Mouse (Mus musculus) cerebral cortex, adult 2 months (tissue): Measurements from ENCODE around the gene Fyn.

Source experiments
- WGBS: fragments of 180-500 bp; shearing (Covaris S2); methylation state at CpG from one replicate; pipeline ENCODE4 v1.1.7; 2018; 5-methylcytosine and 5-hydroxymethylcytosine counted together

Fyn gene

DNA sequence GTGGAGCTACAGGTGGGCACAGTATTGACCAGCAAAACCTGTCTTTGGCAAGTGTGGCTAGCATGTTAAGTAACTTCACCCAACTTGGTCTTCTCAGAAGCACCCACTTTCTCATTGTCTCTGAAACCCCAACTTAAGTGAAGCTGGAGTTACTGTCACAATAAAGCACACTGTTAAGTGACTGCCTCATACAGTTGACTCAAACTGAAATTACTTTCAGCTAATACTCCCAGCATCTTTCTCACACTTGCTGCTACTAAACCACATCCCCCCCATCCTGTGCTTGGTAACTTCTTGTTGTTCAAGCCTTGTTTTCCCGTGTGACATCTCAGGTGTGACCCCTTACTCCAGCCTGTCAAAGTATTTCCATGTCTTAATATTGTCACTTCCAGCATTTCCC, 110.7 kb downstream of the Fyn start:
- WGBS, result 92% methylated on average over 1 of the region's 1 CpGs

DNA sequence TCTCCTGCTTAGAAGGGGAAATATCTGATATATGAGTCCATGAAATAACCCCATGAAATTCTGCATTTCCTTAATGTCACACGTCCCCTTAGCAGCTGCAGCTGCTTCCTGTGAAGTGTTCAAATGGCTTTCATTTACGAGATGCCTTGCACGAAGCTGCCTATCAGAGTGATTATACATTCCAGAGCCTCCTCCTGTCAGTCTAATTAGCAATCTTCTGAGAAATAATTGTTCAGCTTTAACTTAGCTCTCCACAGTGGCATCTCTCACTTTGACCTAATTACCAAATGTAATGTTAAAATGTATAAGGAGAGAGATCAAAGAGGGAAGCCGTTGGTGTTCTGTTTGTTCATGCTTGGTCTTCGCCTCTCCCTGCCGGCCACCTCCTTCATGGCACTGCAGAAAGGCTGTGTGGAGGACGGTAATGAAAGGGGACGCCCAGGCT, 115.7 kb downstream of the Fyn start:
- 55% methylated on average over 8 of the region's 8 CpGs for WGBS

DNA sequence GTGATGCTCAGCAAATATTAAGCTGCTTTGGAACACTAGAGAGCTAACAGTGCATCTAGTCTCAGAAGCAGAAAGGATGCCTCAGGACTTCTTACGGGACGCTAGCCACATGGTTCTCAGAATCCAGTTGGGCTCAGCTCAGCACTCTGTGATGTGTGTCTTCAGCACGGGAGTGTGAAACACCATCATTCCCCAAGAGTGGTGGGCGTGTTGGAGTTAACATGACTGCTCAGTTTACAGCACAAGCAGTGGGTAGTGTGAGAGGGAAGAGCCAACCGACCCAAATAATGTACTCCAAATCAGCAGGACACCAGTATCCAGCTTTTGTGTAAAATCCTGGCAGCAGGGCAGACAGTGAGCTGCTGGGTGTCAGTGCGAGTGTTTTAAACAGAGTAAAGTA, 116.2 kb downstream of the Fyn start:
- 18% methylated on average over 6 of the region's 6 CpGs for WGBS

DNA sequence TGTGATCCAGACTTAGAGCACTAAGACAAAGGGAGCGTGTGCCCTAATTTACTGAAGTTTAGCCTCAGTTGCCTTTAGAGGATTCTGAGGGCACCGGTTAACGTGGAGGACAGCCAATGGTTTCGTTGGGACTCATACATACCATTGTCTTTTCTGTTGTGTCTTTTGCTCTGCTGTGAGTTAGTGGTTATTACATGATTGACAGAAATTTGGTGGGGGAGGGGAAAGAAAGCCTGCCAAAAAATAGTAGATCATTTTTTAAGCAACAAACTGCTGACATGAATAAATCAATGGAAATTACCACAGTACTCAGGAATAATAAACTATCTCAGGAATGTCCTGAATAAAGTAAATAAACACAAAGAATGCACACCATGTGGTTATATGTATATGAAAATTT, 117.3 kb downstream of the Fyn start:
- WGBS, result 68% methylated on average over 4 of the region's 4 CpGs

DNA sequence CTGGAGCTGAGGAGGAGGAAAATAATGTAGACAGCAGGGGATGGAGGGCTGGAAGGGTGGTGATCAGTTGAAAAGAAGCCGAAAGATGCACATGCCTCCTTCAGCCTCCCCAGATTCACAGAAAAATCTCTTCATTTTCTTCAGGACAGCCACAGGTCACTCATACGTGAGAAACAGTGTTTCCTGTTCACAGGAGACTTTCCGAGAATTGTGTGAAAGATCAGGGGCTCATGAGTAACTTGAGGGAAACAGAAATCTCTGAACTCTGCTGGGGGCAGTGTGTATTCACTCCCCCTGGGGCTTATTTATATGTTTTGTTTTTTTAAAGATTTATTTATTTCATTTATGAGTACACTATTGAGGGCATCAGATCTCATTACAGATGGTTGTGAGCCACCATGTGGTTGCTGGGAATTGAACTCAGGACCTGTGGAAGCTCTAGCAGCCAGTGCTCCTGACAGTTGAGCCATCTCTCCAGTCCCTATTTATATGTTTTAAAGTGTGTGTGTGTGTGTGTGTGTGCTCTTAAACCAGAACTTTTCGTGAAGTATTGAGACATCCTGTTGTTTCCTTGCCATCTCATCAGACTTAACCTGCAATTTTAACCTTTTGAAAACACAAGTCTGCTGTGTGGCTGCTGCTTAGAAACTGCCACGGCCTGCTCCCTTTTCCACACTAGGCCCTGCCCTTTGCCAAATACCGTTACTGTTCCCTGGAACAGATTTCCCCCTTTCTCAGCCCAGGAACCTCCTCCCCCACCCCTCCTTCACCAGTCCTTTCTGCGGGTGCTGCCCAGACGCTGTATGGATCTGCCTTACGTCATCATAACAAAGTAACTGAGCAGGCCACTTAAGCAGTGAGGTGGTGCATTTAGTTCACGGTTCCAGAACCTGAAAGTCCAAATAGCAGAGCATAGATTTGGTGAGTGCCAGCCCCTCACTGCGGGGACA, 118.1 kb downstream of the Fyn start:
- WGBS, result 61% methylated on average over 11 of the region's 11 CpGs

DNA sequence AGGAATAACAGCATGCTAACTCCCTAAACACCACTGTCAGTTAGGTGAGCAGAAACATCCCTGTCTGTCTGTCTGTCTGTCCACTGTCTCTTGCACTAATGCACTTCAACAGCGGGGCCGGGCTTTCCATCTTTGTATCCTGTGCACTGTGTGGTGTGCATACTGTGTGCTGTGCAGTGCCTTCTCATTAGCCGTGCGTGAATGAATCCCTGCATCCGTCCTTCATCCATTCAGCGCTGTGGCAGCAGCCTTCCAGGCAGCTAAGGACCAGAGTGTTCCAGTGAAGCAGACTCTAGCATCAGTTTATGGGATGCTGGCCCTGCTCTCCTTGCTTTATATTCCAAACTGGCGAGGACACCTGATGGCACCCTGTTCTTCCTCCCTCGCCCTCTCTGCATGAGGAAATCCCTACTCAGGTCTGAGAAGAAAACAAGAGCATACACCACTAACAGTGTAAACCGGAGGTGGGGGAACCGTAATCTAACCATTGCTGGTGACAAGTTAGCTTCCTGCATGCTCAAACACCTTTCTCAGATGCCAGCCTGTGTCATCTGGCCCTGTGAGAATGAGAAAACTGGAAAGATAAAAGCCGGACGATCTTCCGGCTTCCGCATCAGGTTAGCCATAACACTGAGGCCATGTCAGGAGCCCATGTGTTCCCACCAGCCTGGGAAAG, 119.2 kb downstream of the Fyn start:
- 78% methylated on average over 14 of the region's 14 CpGs for WGBS

DNA sequence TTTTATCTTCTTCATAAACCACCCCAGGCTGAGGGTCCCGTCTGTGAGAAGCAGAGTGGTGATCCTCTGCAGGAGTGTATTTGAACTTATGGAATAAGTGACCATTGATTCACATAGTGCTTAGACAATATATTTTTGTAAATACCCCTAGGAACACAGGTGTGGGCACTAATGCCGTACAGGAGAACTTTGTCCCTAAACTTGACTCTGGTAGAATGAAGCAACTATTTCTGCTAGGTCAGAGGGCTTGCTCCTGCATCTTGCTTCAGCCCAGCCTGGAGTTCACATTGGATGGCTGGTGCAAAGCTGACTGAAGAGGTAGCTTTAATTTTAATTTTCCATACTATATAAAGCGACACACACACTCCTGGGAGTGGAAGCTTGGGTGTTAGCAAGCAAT, 119.9 kb downstream of the Fyn start:
- 79% methylated on average over 3 of the region's 3 CpGs for WGBS

DNA sequence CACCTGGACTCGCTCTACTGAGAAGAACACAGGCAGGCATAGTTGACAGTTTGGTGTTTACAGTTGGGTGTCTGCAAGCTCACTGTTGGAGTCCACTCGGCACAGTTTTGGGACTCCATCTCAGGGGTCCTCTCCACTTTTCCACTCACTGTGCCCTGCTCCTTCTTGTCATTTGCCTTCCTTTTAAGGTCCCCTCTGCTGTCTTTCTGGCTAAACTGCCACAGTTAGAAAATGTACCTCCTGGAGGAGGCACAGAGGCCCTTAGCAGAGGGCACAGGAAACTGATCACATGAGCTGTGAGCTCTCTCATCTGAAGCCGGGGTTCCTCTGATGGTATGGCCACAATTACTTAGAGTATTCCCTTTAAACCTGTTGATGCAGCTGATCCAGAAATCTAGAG, 120.3 kb downstream of the Fyn start:
- WGBS, result 81% methylated on average over 3 of the region's 3 CpGs

DNA sequence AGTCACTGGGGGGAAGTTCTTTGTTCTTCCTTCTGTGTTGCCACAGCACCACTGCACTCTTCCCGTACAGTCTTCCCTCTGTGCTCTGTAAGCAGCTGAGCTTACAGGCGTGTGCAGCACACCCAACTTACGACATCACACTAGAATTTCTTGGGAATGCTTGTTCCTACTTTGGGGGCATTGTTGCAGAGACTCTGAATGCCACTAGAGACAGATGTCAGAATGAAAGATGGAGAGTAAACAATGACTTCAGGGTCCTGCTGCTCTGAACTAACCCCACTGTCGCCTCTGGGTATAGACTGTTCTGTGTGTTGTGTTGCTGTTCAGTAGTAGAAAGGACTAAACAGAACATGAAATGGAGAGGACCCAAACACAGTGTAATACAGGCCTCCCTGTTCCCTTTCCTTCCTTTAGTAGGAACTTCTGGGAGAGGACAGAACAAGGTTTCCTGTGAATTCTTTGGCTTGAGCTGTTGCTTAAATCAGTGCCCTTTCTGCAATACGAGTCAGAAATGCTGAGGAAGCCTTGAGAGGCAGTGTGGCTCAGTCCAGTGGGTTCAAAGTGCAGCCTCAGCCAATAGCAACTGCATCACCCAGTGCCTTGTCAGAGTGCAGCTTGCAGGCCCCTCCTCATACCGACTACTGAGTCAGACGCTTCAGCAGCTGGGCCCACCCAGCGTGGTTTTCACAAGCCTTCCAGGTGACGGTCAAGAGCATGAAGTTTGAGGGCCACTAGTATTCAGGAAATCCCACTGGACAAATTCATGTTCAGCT, 121.9 kb downstream of the Fyn start:
- 73% methylated on average over 9 of the region's 9 CpGs for WGBS

DNA sequence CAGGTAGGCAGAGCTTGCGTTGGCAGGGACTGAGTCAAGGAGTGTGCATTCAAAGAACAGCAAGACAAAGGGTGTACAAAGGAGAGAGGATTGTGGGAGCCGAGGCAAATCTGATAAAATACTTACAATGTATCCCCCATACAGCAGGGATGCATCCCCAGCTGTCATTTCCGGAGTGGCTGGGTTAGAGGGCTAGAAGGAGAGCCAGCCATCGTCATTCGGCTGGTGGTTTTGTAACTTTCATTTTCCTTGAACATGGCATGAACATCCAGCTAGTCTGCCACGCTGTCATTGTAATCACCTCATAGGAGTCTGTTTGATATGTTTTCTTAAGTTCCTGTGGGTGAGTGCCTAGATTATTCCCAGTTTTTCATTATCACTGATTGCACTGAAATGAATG, 123.5 kb downstream of the Fyn start:
- WGBS, result 87% methylated on average over 6 of the region's 6 CpGs

DNA sequence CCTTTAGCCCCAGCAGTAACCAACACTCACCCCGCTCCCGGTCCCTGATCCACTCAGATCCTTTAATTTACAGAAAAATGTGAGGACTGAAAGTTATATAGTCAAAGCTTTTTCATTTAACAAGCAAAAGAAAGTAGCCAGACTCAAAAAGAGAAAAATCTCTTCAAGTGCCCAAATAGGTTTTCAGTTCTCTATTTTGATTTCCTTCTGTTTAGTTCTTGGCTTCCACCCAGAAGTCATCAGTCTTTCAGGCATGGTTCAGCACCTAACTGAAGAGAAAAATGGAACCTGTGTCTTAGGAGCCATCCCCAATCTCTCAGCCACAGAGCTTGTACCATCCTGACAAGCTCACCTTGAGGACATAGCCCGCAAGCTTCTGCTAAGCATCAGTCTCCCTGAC, 124.4 kb downstream of the Fyn start:
- WGBS, result 95% methylated on average over 3 of the region's 3 CpGs

DNA sequence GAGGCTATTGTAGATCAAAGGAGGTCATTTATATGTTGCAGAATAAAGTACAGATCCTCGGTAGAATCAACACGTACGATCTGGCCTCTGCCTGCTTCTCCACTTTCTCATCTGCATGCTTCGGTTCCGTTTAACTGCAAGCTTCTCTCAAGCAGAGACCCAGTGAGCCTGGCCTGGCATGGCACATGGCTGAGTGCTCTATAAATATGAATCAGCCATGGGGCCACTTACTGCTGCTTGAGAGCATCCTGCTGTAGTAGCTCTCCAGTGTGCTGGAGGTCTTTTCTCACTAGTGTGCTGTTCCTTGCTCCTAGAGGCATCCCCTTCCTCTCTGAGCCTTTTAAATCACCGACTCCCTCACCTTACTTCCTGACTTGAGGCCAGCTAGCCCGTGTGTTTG, 130.0 kb downstream of the Fyn start:
- WGBS, result 52% methylated on average over 7 of the region's 7 CpGs

DNA sequence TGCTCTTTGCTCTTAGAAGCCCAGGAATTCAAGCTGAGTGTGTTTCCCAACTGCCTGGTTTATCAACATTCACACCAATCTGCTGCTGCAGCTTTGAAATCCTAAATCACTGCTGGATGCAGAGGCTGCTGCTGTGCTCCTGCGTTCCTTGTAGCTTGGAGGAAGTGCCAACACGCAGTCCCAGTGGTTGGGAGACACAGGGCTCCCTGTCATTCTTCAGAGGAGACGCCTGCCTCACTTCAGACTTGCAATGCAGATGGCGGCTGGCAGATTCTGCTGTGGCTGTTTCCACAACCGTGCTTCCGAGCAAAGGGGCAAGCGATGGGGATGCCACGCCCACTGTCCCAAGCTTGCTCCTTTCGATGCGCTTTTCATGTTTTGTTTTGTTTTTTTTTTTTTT, 132.9 kb downstream of the Fyn start:
- 39% methylated on average over 10 of the region's 10 CpGs for WGBS

DNA sequence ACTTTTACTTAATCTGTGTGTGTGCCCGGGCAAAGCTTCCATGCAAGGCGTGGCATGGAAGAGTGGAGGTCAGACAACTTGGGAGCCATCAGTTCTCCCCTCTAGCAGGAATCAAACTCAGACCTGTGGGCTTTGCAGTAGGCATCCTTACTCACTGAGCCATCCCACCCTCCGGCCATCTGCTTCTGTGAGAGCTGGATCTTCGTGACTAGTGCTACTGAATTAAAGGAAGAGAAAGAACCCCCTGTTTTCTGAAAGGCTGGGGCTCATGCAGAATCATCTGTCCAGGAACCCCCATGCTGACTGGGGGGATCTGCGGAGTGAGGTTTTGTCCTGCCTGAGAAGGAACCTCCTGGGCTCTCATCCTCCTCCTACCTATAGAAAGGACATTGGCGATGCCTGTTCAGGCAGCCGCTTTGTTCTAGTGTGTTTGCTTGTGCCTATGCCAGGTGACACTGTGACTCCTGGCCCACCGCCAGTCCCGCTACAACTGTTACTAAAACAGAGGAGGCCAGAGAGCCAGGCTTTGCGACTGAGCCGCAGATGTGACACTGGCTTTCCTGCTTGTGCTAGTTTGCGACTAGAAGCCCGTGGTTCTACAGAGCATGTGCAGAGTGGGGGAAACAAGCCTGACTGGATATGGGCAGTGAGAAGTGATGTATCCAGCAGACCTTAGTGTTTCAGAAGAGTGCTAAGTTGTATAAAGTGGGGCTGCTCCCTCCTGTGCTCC, 133.5 kb downstream of the Fyn start:
- 50% methylated on average over 13 of the region's 13 CpGs for WGBS

DNA sequence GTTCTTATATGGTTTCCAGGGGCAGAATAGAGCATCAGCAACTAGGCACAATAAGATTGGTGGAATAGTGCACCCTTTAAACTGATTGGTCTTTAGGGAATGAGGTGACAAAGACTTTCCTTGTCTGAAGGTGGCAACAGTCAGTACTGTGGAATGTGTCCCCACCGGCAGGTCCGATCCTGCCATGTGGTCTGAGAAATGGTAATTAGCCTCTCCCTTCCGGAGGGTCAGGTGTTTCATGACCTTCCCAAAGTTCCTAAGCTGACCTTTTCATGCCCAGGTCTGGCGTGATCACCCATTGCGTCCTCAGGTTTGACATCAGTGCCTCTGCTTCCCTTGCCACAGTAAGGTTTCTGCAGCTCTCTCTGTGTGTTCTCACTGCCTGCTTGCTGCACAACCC, 134.7 kb downstream of the Fyn start:
- 87% methylated on average over 5 of the region's 5 CpGs for WGBS

DNA sequence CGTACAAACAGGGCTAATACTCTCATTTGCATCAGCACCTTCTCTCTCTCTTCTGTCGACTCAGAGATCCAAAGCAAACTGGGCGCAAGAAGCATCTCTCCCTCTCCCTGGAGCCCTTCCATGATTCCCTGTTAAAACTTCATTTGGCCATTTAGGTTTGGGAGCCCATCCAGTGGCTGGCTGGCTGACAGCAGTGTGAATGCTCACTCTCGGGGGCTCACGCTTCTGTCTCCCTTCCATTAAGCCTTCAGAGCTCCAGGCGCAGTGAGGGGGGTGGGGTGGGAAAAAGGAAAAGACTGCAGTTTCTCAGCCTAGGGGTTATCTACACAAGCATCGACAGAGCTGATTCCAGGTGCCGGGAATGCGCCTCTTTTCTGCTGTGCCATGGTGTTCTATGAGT, 136.4 kb downstream of the Fyn start:
- 38% methylated on average over 9 of the region's 9 CpGs for WGBS

DNA sequence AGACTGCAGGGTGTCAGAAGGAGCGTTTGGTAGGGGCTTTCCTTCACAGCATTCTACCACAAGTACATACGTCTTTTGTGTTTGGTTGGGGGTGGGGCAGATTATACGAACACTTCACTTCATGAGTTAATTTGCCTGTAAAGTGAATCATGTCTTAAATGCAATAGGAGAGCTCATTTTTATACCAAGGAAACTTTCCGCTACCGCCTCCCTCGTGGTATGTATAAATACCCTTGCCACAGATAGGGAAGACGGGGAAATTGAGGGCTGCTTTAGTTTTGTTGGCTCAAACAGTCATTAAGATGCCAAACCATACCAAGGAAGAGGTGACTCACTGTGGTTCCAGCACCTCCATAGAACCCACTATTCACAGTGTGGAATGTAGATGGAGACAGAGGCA, 137.0 kb downstream of the Fyn start:
- 59% methylated on average over 7 of the region's 7 CpGs for WGBS

DNA sequence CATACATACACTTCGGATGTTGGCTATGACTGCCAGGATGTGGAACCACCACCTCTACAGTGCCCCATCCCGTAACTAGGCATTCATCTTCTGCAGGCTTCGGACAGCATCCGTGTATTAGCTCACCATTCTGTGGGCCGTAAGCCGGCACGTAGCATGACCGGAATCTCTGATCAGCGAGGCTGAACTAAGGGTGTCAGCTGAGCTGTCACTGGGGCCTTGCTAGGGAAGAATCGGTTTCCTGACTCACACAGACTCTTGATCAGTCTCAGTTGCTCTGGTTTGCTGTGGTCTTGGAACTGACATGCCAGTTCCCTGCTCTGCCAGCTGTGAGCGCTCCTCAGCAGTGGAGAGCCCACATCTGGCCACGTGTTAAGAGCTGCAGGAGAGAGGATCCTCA, 137.7 kb downstream of the Fyn start:
- 72% methylated on average over 12 of the region's 12 CpGs for WGBS

DNA sequence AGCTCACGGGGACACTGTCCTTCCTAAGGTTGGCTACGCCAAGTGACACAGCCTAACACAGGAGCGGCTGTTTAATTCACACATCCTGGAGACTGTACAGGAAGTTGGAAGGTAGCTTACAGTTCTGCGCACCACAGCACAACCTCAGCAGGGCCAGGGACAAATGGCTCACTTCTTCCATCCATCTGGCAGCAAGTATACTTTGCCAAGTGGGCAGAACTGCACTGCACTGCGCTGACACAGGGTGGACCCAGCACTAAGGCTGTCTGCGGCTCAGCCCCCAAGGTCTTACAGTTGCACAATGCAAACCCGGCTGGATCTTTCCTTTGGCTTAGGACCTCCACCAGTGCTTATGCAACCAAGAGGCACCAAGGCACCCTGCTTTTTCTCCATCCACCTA, 138.2 kb downstream of the Fyn start:
- WGBS, result 67% methylated on average over 7 of the region's 7 CpGs

DNA sequence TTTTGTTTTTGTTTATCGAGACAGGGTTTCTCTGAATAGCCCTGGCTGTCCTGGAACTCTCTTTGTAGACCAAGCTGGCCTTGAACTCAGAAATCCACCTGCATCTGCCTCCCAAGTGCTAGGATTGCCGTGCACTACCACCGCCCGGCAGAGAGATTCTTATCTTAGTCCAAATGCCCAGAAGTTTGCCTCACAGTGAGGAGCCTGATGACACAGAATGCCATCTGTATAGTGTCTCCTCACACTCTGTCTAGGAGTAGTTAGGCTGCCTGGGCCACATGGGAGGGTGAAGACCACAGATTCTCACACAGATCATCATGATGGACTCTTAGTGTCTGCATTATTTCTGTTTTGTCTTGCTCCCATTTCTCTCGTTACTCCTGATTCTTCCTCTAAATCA, 140.1 kb downstream of the Fyn start:
- WGBS, result 77% methylated on average over 5 of the region's 5 CpGs

DNA sequence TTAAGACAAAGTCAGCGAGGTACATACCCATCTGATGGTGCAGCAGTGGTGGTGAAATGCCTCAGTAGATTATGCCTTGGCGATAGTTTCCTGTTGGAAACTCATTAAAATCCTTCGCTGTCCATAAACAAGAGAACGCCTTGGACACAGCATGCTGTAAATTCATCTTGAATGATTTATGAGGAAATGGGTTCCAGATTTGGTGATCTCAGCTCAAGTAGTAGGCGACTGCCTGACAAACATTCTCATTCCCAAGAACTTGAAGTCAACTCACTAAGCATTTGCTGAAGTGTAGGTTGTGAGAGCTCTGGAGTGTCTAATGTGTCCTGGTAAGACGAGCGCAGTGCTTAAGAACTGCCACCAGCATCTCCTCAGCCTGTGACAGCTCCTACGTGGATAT, 141.3 kb downstream of the Fyn start:
- 62% methylated on average over 8 of the region's 8 CpGs for WGBS
